Mouse (Mus musculus): ENCODE results near the gene Hic2. TPM values are rescaled to one million over a fixed set of nuclear protein-coding genes. Genes with fewer than 3 reads are reported as not detected.

Hic2 gene
- total and polyA plus RNA-seq, 3 experiments: 5.9 to 9.5 TPM; not detected in 1

DNA sequence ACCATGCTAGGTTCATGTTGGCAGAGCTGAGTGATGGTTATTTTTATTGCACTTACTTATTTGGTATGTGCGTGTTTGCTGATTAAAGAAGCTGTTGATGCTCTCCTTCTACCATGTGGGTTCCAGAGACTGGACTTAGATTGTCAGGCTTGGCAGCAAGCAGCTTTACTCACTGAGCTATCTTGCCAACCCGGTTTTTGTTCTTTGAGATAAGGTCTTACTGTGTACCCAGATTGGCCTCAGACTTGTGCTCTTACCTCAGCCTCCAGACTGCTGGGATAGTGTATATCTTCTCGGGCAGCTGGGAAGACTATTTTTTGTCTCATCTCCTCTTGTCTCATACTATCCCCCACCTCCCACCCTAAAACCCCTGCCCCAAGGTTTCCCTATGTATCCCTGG lies 4.3 kb downstream of the Hic2 start (continued):
- TF ChIP-seq MYC (IDR thresholded peaks at IDR 0.05; ENCODE audit: low read depth, low read length): peak; percentile 77
- no peak for TF ChIP-seq NELFE (IDR thresholded peaks at IDR 0.05; ENCODE audit: low read depth, low read length)
- no peak; the same call in 1 of the 2 replicates for TF ChIP-seq MAFK (IDR thresholded peaks at IDR 0.05; ENCODE audit: borderline replicate concordance, low read depth, low read length)
- no peak for TF ChIP-seq KAT2A (conservative IDR thresholded peaks at IDR 0.05; ENCODE audit: low read depth, low read length)
- TF ChIP-seq NRF1 (IDR thresholded peaks at IDR 0.05; ENCODE audit: insufficient read depth, low read depth, low read length, poor library complexity, severe bottlenecking): no peak
- no peak for TF ChIP-seq CHD2 (IDR thresholded peaks at IDR 0.05; ENCODE audit: low read length)
- no peak for TF ChIP-seq USF1 (IDR thresholded peaks at IDR 0.05; ENCODE audit: low read depth, low read length)
- TF ChIP-seq TBP (IDR thresholded peaks at IDR 0.05; ENCODE audit: low read depth, low read length): peak; percentile 32; the same call in 1 of the 2 replicates
- no peak for TF ChIP-seq GABPA (IDR thresholded peaks at IDR 0.05; ENCODE audit: low read depth, low read length)
- TF ChIP-seq RAD21 (IDR thresholded peaks at IDR 0.05; ENCODE audit: low read depth, low read length): no peak
- TF ChIP-seq CTCF (IDR thresholded peaks at IDR 0.05 in 2 of 3, conservative IDR thresholded peaks at IDR 0.05 in 1 of 3; ENCODE audit: control insufficient read depth in 1 of 3, insufficient read depth in 1 of 3, low read depth in 2 of 3, low read length in 3 of 3, poor library complexity in 1 of 3, severe bottlenecking in 1 of 3): no peak

DNA sequence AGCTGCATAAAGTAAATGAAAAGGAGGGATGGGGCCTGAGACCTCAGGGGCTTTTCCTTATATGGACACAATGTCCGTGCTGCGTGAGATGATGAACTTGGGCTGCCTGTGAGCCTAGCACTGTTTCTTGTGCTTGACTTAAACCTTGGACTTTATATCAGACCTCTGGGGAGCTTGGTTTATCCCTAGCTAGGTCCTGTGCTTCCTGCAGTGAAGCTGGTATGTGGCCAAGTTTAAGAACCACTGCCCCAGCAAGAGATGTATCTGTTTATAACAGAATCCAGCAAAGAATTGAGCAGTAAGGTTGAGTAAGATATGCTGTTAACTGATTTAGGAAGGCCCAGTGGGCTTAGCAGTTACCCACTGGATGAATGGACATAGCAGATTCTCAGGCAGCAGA lies 6.0 kb downstream of the Hic2 start:
- H3K79me2 ChIP-seq (ENCODE audit: control insufficient read depth, insufficient read depth, low read length, poor library complexity): peaks cover 25% of the 10 kb centered on the region
- TF ChIP-seq ETS1 (IDR thresholded peaks at IDR 0.05; ENCODE audit: low read depth, low read length) (peak; percentile 52; the same call in 1 of the 2 replicates), SMC3 (IDR thresholded peaks at IDR 0.05; ENCODE audit: low read depth, low read length) (no peak), GATA1 (IDR thresholded peaks at IDR 0.05; ENCODE audit: low read depth, low read length) (peak; percentile 45; the same call in 1 of the 2 replicates), TCF12 (IDR thresholded peaks at IDR 0.05; ENCODE audit: low read depth, low read length) (peak; percentile 75), TAL1 (IDR thresholded peaks at IDR 0.05; ENCODE audit: low read length) (peak; percentile 42), RCOR1 (IDR thresholded peaks at IDR 0.05; ENCODE audit: low read depth, low read length) (peak; percentile 68; the same call in 1 of the 2 replicates), MXI1 (IDR thresholded peaks at IDR 0.05; ENCODE audit: low read depth, low read length) (peak; percentile 26; the same call in 1 of the 2 replicates), EP300 (IDR thresholded peaks at IDR 0.05; ENCODE audit: low read depth in 1 of 2, low read length in 2 of 2) (peak; percentile 57 to 70; a peak in 3 of 4 replicates), POLR2A (IDR thresholded peaks at IDR 0.05; ENCODE audit: control insufficient read depth in 1 of 2, insufficient read depth in 1 of 2, low read depth in 1 of 2, low read length in 2 of 2, poor library complexity in 1 of 2) (no peak)
- H3K27ac ChIP-seq (ENCODE audit: control insufficient read depth, low read depth, low read length): no peak overlapping the region
- no peak overlapping the region for H3K4me3 ChIP-seq (ENCODE audit: control insufficient read depth in 1 of 2, insufficient read depth in 1 of 2, low read depth in 2 of 2, low read length in 2 of 2)
- no peaks in the 10 kb centered on the region for H3K9me3 ChIP-seq (replicated peaks; ENCODE audit: insufficient read depth, low read length)
- H3K27me3 ChIP-seq (ENCODE audit: control insufficient read depth in 1 of 2, insufficient read depth in 2 of 2, low read length in 2 of 2): no peaks in the 10 kb centered on the region
- H3K4me1 ChIP-seq (ENCODE audit: control insufficient read depth in 1 of 2, insufficient read depth in 2 of 2, low read length in 2 of 2): peaks cover 32 to 60% of the 10 kb centered on the region in 2 experiments
- DNase-seq (ENCODE audit: low read depth, low spot score): peak; percentile 41
- H3K9ac ChIP-seq (ENCODE audit: control insufficient read depth, low read depth, low read length, poor library complexity, severe bottlenecking): no peak overlapping the region
- peaks cover 0 to 47% of the 10 kb centered on the region in 2 experiments; a peak in 2 of 4 replicates for H3K36me3 ChIP-seq (ENCODE audit: control insufficient read depth in 1 of 2, insufficient read depth in 2 of 2, low read length in 2 of 2)
